Mouse (Mus musculus) kidney, postnatal 0 days (tissue): ENCODE data around the gene H2-M11. TPM values are rescaled to one million over a fixed set of nuclear protein-coding genes. Genes with fewer than 3 reads are reported as not detected.

ENCODE experiments used
- ATAC-seq: fragments of 200-750 bp; cut with Nextera tagmentation; replicated peaks from 2 replicates; pipeline ENCODE4 v1.8.0; 2017; ENCODE audit warnings: low read depth, moderate number of reproducible peaks, moderate TSS enrichment, moderate library complexity; ENCODE audit not compliant: low FRiP score
- DNase-seq: peaks from one replicate; pipeline ENCODE4 v3.0.0-alpha.2; 2016; ENCODE audit warnings: low spot score
- H3K27ac ChIP-seq: fragments of 300-500 bp; sonication (generic); 2 replicates; pipeline ENCODE4 v1.5.1; 2014; ENCODE audit warnings: mild to moderate bottlenecking
- H3K27me3 ChIP-seq: fragments of 300-500 bp; sonication (generic); 2 replicates; pipeline ENCODE4 v1.6.1; 2014; ENCODE audit warnings: low read length, mixed read lengths; ENCODE audit not compliant: insufficient read depth
- H3K36me3 ChIP-seq: fragments of 300-500 bp; sonication (generic); 2 replicates; pipeline ENCODE4 v1.6.1; 2014; ENCODE audit warnings: low read length, mixed read lengths; ENCODE audit not compliant: insufficient read depth
- H3K4me1 ChIP-seq: fragments of 300-500 bp; sonication (generic); replicated peaks from 2 replicates; pipeline ENCODE4 v1.6.1; 2014; ENCODE audit warnings: antibody characterized with exemption, low read length, mixed read lengths; ENCODE audit not compliant: insufficient read depth
- H3K4me2 ChIP-seq: fragments of 300-500 bp; sonication (generic); 2 replicates; pipeline ENCODE4 v1.6.1; 2014; ENCODE audit warnings: mild to moderate bottlenecking, low read length, moderate library complexity, mixed read lengths
- H3K4me3 ChIP-seq: fragments of 300-500 bp; sonication (generic); replicated peaks from 2 replicates; pipeline ENCODE4 v1.5.1; 2014; ENCODE audit warnings: low read depth, low read length
- H3K9ac ChIP-seq: fragments of 300-500 bp; sonication (generic); 2 replicates; pipeline ENCODE4 v1.6.1; 2014; ENCODE audit warnings: low read depth, low read length
- H3K9me3 ChIP-seq: fragments of 300-500 bp; sonication (generic); replicated peaks from 2 replicates; pipeline ENCODE4 v1.6.1; 2016; ENCODE audit warnings: low read length, inconsistent platforms, mixed read lengths
- CTCF ChIP-seq: IDR thresholded peaks from 2 replicates; pipeline ENCODE4 v1.5.1; 2016; ENCODE audit warnings: antibody characterized with exemption, low read depth, mild to moderate bottlenecking, moderate library complexity
- WGBS: fragments of 180-500 bp; shearing (Covaris S2); extraction: QIAGEN DNeasy Blood & Tissue Kit; methylation state at CpG from one replicate; pipeline ENCODE4 v1.1.7; 2014; 5-methylcytosine and 5-hydroxymethylcytosine counted together
- polyA plus RNA-seq: library from polyadenylated mRNA; unstranded; fragments of >200 nt; fragmentation: Nextera tagmentation; extraction: Ambion mirVana; gene quantifications from 2 replicates; pipeline ENCODE4 v1.2.1, GENCODE M21; 2015

The H2-M11 gene
- polyA plus RNA-seq: not detected in 2 replicates

DNA sequence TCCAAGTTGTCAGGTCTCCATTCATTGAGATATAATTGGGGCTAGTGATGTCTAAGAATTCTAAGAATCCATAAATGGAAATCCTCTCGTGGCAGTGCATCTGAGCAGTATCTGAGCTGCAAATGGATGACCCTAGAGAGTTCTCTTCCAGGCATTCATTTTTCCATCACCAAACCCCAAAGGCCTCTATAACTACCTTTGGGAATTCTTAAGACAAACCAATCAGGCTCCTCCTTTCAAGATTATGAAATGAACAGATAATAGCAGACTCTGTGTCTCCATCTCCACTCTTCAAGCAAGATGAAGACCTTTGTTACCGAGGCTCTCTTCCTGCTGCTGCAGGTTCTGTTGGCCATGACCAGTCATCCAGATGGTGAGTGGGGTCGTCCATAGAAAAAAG is at the start of gene H2-M11:
Gene H2-M11, plus strand, starts transcription at position 301 of the 400 bp plus-strand sequence.
- H3K4me2 ChIP-seq: no peak within 1 kb of the TSS
- no peak within 1 kb of the TSS for H3K4me3 ChIP-seq
- no peaks in the 10 kb centered on the region for H3K36me3 ChIP-seq
- H3K9me3 ChIP-seq: no peaks in the 10 kb centered on the region
- H3K4me1 ChIP-seq: no peaks in the 10 kb centered on the region
- DNase-seq (no peak), ATAC-seq (no peak)
- 62% methylated on average over 3 of the region's 3 CpGs for WGBS
- no peak for TF ChIP-seq CTCF
- no peak within 1 kb of the TSS for H3K27ac ChIP-seq
- no peak within 1 kb of the TSS for H3K9ac ChIP-seq
- no peaks in the 10 kb centered on the region for H3K27me3 ChIP-seq

DNA sequence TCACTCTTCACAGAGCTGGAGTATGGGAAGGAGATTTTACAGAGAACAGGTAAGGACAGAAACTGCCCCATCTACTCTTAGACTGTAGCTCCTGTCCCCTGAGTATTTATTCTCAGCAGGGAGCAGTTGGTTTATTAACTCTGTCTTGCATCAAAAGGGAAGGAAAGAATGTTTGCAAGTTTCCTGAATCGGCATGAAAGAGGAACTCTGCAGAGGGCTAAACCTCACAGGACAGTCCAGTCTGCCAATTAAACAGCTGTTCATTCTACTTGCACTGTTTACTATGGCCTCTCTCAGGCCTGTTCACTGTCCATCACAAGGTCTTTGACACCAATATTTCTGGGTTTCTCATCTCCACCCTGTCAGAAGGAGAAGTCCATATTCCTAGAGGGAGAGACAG is 46.4 kb upstream of the H2-M11 start:
- Histone ChIP-seq H3K4me3 (no peak overlapping the region), H3K36me3 (no peaks in the 10 kb centered on the region), H3K27me3 (no peaks in the 10 kb centered on the region), H3K4me2 (no peak overlapping the region), H3K9me3 (no peaks in the 10 kb centered on the region), H3K9ac (no peak overlapping the region), H3K27ac (no peak overlapping the region), H3K4me1 (no peaks in the 10 kb centered on the region)
- DNase-seq (no peak), ATAC-seq (no peak)
- no peak for TF ChIP-seq CTCF
- WGBS: 46% methylated on average over 1 of the region's 1 CpGs

DNA sequence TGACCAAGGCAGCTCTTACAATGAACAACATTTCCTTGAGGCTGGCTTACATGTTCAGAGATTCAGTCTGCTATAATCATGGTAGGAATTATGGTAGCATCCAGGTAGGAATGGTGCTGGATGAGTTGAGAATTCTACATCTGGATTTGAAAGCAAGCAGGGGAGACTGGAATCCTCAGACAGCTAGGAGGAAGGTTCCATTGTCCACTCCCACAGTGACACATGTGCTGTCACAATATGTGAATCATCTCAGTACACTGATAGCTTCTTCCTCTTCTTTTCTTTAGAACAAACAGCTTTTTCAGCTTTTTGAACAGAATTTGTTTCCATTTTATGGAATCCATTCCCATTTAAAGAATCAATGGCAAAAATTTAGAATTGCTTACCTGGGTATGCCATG is 43.0 kb upstream of the H2-M11 start:
- Histone ChIP-seq H3K9me3 (no peaks in the 10 kb centered on the region), H3K27ac (no peak overlapping the region), H3K27me3 (no peaks in the 10 kb centered on the region), H3K9ac (no peak overlapping the region), H3K4me3 (no peak overlapping the region), H3K36me3 (no peaks in the 10 kb centered on the region), H3K4me1 (no peaks in the 10 kb centered on the region), H3K4me2 (no peak overlapping the region)
- TF ChIP-seq CTCF: no peak
- no peak for DNase-seq
- no peak for ATAC-seq

Other genes with a start within 250 kb of the H2-M11 start
- gene H2-M10.1, start 220.9 kb upstream of the H2-M11 start, polyA plus RNA-seq: not detected in 2 replicates
- not detected in 2 replicates for gene H2-M10.3, start 178.7 kb upstream of the H2-M11 start, polyA plus RNA-seq
- gene H2-M10.4, start 84.7 kb upstream of the H2-M11 start, polyA plus RNA-seq: not detected in 2 replicates
- not detected in 2 replicates for gene H2-M9, start 95.6 kb downstream of the H2-M11 start, polyA plus RNA-seq
- gene H2-M1, start 125.1 kb downstream of the H2-M11 start, polyA plus RNA-seq: not detected in 2 replicates
- not detected in 2 replicates for gene H2-M10.5, start 225.8 kb downstream of the H2-M11 start, polyA plus RNA-seq